17 mouse cellular contexts compared by ENCODE assay signal in the genomic region with DNA sequence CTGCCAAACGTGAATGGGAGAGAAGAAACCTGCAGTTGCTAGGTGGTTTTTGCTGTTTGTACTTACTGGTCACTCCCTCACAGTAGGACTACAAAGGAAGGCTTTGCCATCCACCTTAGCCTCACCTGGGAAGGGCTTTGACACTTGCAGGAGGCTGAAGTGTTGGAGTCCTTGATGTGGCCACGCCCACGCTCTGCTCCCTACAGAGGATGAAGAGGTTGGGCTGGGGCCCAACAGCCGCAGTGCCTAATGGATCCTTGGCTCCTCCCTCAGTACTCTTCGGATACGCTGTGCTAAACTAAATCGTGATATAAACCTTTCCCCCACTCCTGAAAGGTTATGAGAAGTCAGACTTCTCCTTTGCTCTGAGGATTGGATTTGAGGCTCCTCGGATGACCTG. TPM values are rescaled to one million over a fixed set of nuclear protein-coding genes. Genes with fewer than 3 reads are reported as not detected.
DNase-seq lines count a peak whose midpoint lies in the region; ATAC-seq lines count a peak whose summit lies in the region.
"Had no signal": no experiment of that assay in that cellular context is flagged by ENCODE, and none has a peak within 500 bp of the region (broad histone marks: within the 10 kb centered on the region; RNA-seq: fewer than 3 reads in every experiment).

No protein-coding gene starts in this region.

- peak; percentile 14 for DNase-seq in embryo, embryonic 10 days (ENCODE audit: low spot score)
- no peak for DNase-seq in embryo, embryonic 9.5 days (ENCODE audit: extremely low spot score)
- no peak for DNase-seq in kidney, postnatal 4 days
- DNase-seq in ovary, postnatal 36 days (ENCODE audit: low spot score), result peak; percentile 34
- DNase-seq in ovary, postnatal 14 days (ENCODE audit: low spot score), result no peak
- no peak for DNase-seq in layer of hippocampus, postnatal 36 days
- DNase-seq in testis, postnatal 14 days (ENCODE audit: low spot score), result no peak
- DNase-seq: adrenal gland, postnatal 36 days; cerebellum, adult 9-11 months; embryo, embryonic 11 days; midbrain, embryonic 14.5 days had no signal

- H3K9me3 ChIP-seq in kidney, embryonic 15.5 days (replicated peaks), result no peaks in the 10 kb centered on the region
- H3K9me3 ChIP-seq: hindbrain, embryonic 15.5 days; limb, embryonic 15.5 days had no signal

- peaks cover 3% of the 10 kb centered on the region; the same call in 1 of the 2 replicates for H3K27me3 ChIP-seq in kidney, embryonic 15.5 days
- H3K27me3 ChIP-seq: hindbrain, embryonic 15.5 days had no signal

- no peak overlapping the region for H3K27ac ChIP-seq in kidney, embryonic 15.5 days
- H3K27ac ChIP-seq: hindbrain, embryonic 15.5 days; limb, embryonic 15.5 days had no signal

- H3K9ac ChIP-seq in kidney, embryonic 15.5 days, result no peak overlapping the region
- H3K9ac ChIP-seq: hindbrain, embryonic 15.5 days; limb, embryonic 15.5 days had no signal

- no peaks in the 10 kb centered on the region for H3K36me3 ChIP-seq in kidney, embryonic 15.5 days
- H3K36me3 ChIP-seq: hindbrain, embryonic 15.5 days; limb, embryonic 15.5 days had no signal

- peak overlapping the region; percentile 1; the same call in 1 of the 2 replicates for H3K4me3 ChIP-seq in kidney, embryonic 15.5 days (replicated peaks)
- H3K4me3 ChIP-seq: hindbrain, embryonic 15.5 days; limb, embryonic 15.5 days had no signal

- no peak for ATAC-seq in kidney, embryonic 15.5 days (replicated peaks; ENCODE audit: low FRiP score)
- ATAC-seq: forebrain, embryonic 16.5 days had no signal

- peak overlapping the region; percentile 17; the same call in 1 of the 2 replicates for H3K4me2 ChIP-seq in kidney, embryonic 15.5 days
- H3K4me2 ChIP-seq: hindbrain, embryonic 15.5 days; limb, embryonic 15.5 days had no signal

- 9% methylated on average over 8 of the region's 8 CpGs for WGBS in kidney, embryonic 15.5 days

- peaks cover 4% of the 10 kb centered on the region; the same call in 1 of the 2 replicates for H3K4me1 ChIP-seq in kidney, embryonic 15.5 days
- H3K4me1 ChIP-seq: hindbrain, embryonic 15.5 days had no signal

RNA-seq across cellular contexts. Expression of gene Spty2d1, which starts 12.7 kb away (rescaled TPM):
- 18.8 and 19.4 TPM in 2 replicates for polyA plus RNA-seq in kidney, embryonic 15.5 days (2015; fragmentation: Nextera tagmentation; extraction: Ambion mirVana)
- 10 to 100 TPM; 16.3 to 16.5 TPM for total RNA-seq in layer of hippocampus, postnatal 36 days (2021)

RNA-seq across cellular contexts. Expression of gene Tmem86a, which starts 29.4 kb away (rescaled TPM):
- polyA plus RNA-seq in kidney, embryonic 15.5 days (2015; fragmentation: Nextera tagmentation; extraction: Ambion mirVana), result 28.1 and 30.2 TPM in 2 replicates
- 10 to 100 TPM; 11.9 to 12.5 TPM for total RNA-seq in layer of hippocampus, postnatal 36 days (2021)

RNA-seq across cellular contexts. Expression of gene Gm9999, which starts 37.6 kb away (rescaled TPM):
- not detected in 2 replicates for polyA plus RNA-seq in kidney, embryonic 15.5 days (2015; fragmentation: Nextera tagmentation; extraction: Ambion mirVana)
- not detected for total RNA-seq in layer of hippocampus, postnatal 36 days (2021)
- total RNA-seq: adrenal gland, postnatal 36 days; gastrocnemius, adult 8-10 months had no signal
- polyA plus RNA-seq: forebrain, embryonic 16.5 days; hindbrain, embryonic 15.5 days; kidney, embryonic 14.5 days; limb, embryonic 15.5 days; midbrain, embryonic 14.5 days had no signal

Comparison
In these comparisons a context has a peak if more than half of its experiments do, and no peak if none do; other contexts are left out.
1. DNase-seq: peak in embryo, embryonic 10 days (single experiment) and ovary, postnatal 36 days (single experiment); none in embryo, embryonic 9.5 days (single experiment), kidney, postnatal 4 days (0 of 2), ovary, postnatal 14 days (single experiment), layer of hippocampus, postnatal 36 days (0 of 2) and testis, postnatal 14 days (single experiment).